Mouse (Mus musculus): ENCODE measurements around the gene Lce3f. TPM values are rescaled to one million over a fixed set of nuclear protein-coding genes. Genes with fewer than 3 reads are reported as not detected.
A peak's percentile ranks its signal among the peaks of the same experiment; 100 is the strongest.

The Lce3f gene
- not detected in 2 replicates for polyA plus RNA-seq (2015; fragmentation: Nextera tagmentation; extraction: Ambion mirVana)

DNA sequence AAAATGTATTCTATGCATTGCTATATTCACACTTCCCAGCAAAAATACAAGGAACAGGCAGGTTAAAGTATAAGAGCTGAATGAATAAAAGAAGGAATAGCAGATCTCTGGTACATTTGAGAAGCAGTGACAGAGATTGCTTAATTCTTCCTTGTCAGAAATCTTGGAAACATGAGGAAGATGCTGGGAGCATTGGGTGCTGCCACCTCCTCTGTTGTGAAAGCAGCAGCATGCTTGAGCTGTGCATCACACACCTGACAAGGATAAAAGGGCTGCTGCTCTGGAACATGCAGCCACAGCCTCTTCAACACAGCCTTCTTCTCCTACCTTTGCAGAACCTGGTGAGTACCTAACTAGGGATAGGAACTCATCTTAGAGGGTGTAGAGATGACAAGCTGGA is at the start of gene Lce3f:
Gene Lce3f, plus strand, starts transcription at position 301 of the 400 bp plus-strand sequence.
- ATAC-seq = no peak
- Histone ChIP-seq H3K9ac (ENCODE audit: low read depth, low read length) (no peak within 1 kb of the TSS), H3K9me3 (ENCODE audit: control insufficient read depth, low read length) (no peaks in the 10 kb centered on the region), H3K4me3 (ENCODE audit: low read length) (no peak within 1 kb of the TSS), H3K27me3 (replicated peaks; ENCODE audit: control insufficient read depth, insufficient read depth, low read length) (no peaks in the 10 kb centered on the region), H3K4me1 (ENCODE audit: control insufficient read depth, insufficient read depth, low read length) (no peaks in the 10 kb centered on the region), H3K27ac (ENCODE audit: low read length) (no peak within 1 kb of the TSS), H3K4me2 (ENCODE audit: low read depth, low read length) (no peak within 1 kb of the TSS), H3K36me3 (ENCODE audit: control insufficient read depth, insufficient read depth, low read length) (no peaks in the 10 kb centered on the region)

DNA sequence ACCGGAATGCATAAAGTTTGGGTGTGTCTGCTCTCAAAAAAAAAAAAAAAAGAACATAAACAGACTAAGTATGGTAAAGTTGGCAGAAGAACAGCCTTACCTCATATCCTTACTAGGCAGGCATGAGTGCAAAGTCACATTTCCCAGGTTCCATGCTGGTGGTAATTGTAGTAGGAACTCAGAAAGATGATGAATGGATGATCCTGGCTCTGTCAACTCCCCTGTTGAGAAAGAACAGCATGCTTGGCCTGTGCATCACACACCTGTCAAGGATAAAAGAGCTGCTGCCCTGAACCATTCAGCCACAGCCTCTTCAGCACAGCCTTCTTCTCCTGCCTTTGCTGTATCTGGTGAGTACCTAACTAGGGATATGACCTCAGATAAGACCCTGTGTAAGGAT is 47.8 kb upstream of the Lce3f start, which contains the start of gene Lce3c:
Gene Lce3c, plus strand, starts transcription at position 301 of the 400 bp plus-strand sequence.
- H3K4me3 ChIP-seq (ENCODE audit: low read length) = no peak within 1 kb of the TSS
- 63% methylated on average over 1 of the region's 1 CpGs for WGBS
- H3K27ac ChIP-seq (ENCODE audit: low read length) = no peak within 1 kb of the TSS
- H3K4me1 ChIP-seq (ENCODE audit: control insufficient read depth, insufficient read depth, low read length) = no peaks in the 10 kb centered on the region
- no peaks in the 10 kb centered on the region for H3K9me3 ChIP-seq (ENCODE audit: control insufficient read depth, low read length)
- no peaks in the 10 kb centered on the region for H3K36me3 ChIP-seq (ENCODE audit: control insufficient read depth, insufficient read depth, low read length)
- no peaks in the 10 kb centered on the region for H3K27me3 ChIP-seq (replicated peaks; ENCODE audit: control insufficient read depth, insufficient read depth, low read length)
- no peak within 1 kb of the TSS for H3K4me2 ChIP-seq (ENCODE audit: low read depth, low read length)
- no peak within 1 kb of the TSS for H3K9ac ChIP-seq (ENCODE audit: low read depth, low read length)
- no peak for ATAC-seq

DNA sequence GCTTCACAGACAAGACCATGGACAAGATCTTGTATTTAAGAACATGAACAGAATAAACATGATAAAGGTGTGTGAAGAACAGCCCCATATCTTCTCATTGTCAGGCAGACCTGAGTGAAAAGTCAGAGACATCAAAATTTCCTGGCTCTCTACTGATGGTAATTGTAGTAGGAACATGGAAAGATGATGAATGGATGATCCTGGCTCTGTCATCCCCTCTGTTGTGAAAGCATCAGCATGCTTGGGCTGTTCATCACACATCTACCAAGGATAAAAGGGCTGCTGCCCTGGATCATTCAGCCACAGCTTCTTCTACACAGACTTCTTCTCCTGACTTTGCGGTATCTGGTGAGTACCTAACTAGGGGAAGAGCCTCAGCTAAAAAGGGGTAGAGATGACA is 34.9 kb upstream of the Lce3f start, which contains the start of gene Lce3d:
Gene Lce3d, plus strand, starts transcription at position 301 of the 400 bp plus-strand sequence.
- Histone ChIP-seq H3K9ac (ENCODE audit: low read depth, low read length) (no peak within 1 kb of the TSS), H3K4me2 (ENCODE audit: low read depth, low read length) (no peak within 1 kb of the TSS), H3K27ac (ENCODE audit: low read length) (no peak within 1 kb of the TSS), H3K4me3 (ENCODE audit: low read length) (no peak within 1 kb of the TSS), H3K27me3 (replicated peaks; ENCODE audit: control insufficient read depth, insufficient read depth, low read length) (no peaks in the 10 kb centered on the region), H3K36me3 (ENCODE audit: control insufficient read depth, insufficient read depth, low read length) (no peaks in the 10 kb centered on the region), H3K4me1 (ENCODE audit: control insufficient read depth, insufficient read depth, low read length) (no peaks in the 10 kb centered on the region), H3K9me3 (ENCODE audit: control insufficient read depth, low read length) (no peaks in the 10 kb centered on the region)
- no peak for ATAC-seq
- 86% methylated on average over 1 of the region's 1 CpGs for WGBS

DNA sequence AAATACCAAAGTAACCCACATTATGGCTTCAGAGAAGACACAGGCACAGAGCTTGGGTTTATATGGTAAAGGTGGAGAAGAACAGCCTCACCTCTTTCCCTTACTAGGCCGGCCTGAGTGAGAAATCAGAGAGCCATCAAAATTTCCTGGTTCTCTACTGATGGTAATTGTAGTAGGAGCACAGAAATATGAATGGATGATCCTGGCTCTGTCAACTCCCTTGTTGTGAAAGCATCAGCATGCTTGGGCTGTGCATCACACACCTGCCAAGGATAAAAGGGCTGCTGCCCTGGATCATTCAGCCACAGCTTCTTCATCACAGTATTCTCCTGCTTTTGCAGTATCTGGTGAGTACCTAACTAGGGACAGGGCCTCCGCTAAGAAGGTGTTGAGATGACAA is 25.3 kb upstream of the Lce3f start, which contains the start of gene Lce3e:
Gene Lce3e, plus strand, starts transcription at position 301 of the 400 bp plus-strand sequence.
- Histone ChIP-seq H3K4me3 (ENCODE audit: low read length) (no peak within 1 kb of the TSS), H3K27ac (ENCODE audit: low read length) (no peak within 1 kb of the TSS), H3K36me3 (ENCODE audit: control insufficient read depth, insufficient read depth, low read length) (no peaks in the 10 kb centered on the region), H3K9me3 (ENCODE audit: control insufficient read depth, low read length) (no peaks in the 10 kb centered on the region), H3K4me1 (ENCODE audit: control insufficient read depth, insufficient read depth, low read length) (no peaks in the 10 kb centered on the region), H3K4me2 (ENCODE audit: low read depth, low read length) (no peak within 1 kb of the TSS), H3K9ac (ENCODE audit: low read depth, low read length) (no peak within 1 kb of the TSS), H3K27me3 (replicated peaks; ENCODE audit: control insufficient read depth, insufficient read depth, low read length) (no peaks in the 10 kb centered on the region)
- no peak for ATAC-seq
- 89% methylated on average over 2 of the region's 2 CpGs for WGBS

DNA sequence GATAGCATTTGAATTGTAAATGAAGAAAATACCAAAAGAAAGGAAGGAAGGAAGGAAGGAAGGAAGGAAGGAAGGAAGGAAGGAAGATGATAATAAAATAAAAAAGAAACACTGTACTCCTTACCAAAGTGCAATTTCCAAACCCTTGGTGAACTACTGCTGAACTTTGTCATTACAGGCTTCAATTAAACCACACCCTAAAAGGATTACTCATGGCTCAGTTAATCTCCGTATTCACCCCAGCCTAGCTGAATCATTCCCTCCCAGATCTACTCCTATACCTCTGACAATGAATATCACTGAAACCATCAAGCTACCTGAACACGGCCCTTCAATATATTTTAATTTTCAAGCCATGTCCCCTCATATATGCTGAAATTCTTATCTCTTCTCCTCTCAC is 13.5 kb upstream of the Lce3f start:
- H3K4me3 ChIP-seq (ENCODE audit: low read length) = no peak overlapping the region
- ATAC-seq = peak; percentile 90
- no peak overlapping the region for H3K4me2 ChIP-seq (ENCODE audit: low read depth, low read length)
- H3K4me1 ChIP-seq (ENCODE audit: control insufficient read depth, insufficient read depth, low read length) = no peaks in the 10 kb centered on the region
- no peak overlapping the region for H3K27ac ChIP-seq (ENCODE audit: low read length)
- H3K27me3 ChIP-seq (replicated peaks; ENCODE audit: control insufficient read depth, insufficient read depth, low read length) = no peaks in the 10 kb centered on the region
- no peak overlapping the region for H3K9ac ChIP-seq (ENCODE audit: low read depth, low read length)
- no peaks in the 10 kb centered on the region for H3K9me3 ChIP-seq (ENCODE audit: control insufficient read depth, low read length)
- WGBS = 62% methylated on average over 2 of the region's 2 CpGs
- H3K36me3 ChIP-seq (ENCODE audit: control insufficient read depth, insufficient read depth, low read length) = no peaks in the 10 kb centered on the region

DNA sequence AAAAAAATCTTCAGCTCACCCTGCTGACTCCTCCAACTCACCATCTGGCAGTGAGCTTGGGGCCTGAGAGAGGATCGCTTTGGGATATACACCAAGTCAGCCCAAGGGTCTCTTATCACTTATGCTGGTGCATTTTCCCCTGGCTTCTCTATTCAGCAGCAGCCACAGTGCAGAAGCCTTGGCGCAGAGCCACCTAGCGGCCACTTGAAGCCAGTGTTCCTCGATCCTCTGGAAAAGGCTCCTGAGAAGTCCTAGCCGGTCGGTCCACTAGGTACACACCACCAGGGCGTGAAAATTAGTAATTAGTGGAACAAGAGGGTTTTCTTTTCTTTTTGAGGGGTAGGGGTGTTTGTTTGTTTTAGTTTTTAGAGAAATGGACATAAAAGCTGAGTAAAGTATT is 6.7 kb downstream of the Lce3f start:
- WGBS = 7% methylated on average over 7 of the region's 7 CpGs
- H3K4me2 ChIP-seq (ENCODE audit: low read depth, low read length) = no peak overlapping the region
- H3K9me3 ChIP-seq (ENCODE audit: control insufficient read depth, low read length) = no peaks in the 10 kb centered on the region
- peak; percentile 64 for ATAC-seq
- no peaks in the 10 kb centered on the region for H3K4me1 ChIP-seq (ENCODE audit: control insufficient read depth, insufficient read depth, low read length)
- no peak overlapping the region for H3K9ac ChIP-seq (ENCODE audit: low read depth, low read length)
- H3K36me3 ChIP-seq (ENCODE audit: control insufficient read depth, insufficient read depth, low read length) = no peaks in the 10 kb centered on the region
- no peak overlapping the region for H3K4me3 ChIP-seq (ENCODE audit: low read length)
- H3K27ac ChIP-seq (ENCODE audit: low read length) = no peak overlapping the region
- no peaks in the 10 kb centered on the region for H3K27me3 ChIP-seq (replicated peaks; ENCODE audit: control insufficient read depth, insufficient read depth, low read length)

DNA sequence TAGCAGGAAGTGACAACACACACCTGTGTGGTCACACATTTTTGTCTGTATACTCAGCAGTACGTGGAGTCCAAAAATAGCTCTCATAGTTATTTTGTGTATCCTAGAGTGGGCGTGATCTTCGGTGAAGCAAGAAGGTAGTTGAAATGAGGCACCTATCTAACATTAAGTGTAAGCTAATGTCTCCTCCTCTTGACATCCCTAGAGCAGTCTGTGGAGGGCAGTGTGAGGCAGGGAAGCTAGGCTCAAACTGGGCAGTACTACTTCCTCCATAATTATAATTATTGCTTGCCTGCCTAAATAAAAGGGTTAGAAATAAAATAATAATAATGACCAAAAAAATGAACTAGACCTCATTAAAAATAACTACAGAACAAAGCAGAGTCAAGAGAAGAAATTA is 8.6 kb downstream of the Lce3f start:
- WGBS = 68% methylated on average over 3 of the region's 3 CpGs
- Histone ChIP-seq H3K4me2 (ENCODE audit: low read depth, low read length) (no peak overlapping the region), H3K9me3 (ENCODE audit: control insufficient read depth, low read length) (no peaks in the 10 kb centered on the region), H3K4me3 (ENCODE audit: low read length) (no peak overlapping the region), H3K9ac (ENCODE audit: low read depth, low read length) (no peak overlapping the region), H3K27ac (ENCODE audit: low read length) (no peak overlapping the region), H3K4me1 (ENCODE audit: control insufficient read depth, insufficient read depth, low read length) (no peaks in the 10 kb centered on the region), H3K27me3 (replicated peaks; ENCODE audit: control insufficient read depth, insufficient read depth, low read length) (no peaks in the 10 kb centered on the region), H3K36me3 (ENCODE audit: control insufficient read depth, insufficient read depth, low read length) (no peaks in the 10 kb centered on the region)
- no peak for ATAC-seq

DNA sequence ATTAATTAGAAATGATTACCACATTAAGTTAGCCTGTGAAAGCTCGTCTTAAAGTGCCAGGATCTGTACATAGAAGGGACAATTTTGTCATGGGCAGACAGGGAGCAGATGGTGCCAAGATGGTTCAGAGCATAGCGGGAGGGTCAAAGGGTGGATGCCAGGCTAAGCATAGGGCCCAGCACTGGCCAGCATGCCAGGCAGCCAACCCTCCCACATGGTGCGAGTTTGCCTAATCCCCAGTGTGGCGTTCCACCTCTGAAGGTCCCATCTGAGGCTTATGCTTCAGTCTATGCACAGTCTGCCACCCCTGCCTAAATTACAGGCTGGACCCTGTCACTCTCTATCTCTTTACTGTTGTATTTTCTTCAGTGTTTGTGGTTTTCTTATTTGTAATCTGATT is 10.8 kb downstream of the Lce3f start:
- H3K27me3 ChIP-seq (replicated peaks; ENCODE audit: control insufficient read depth, insufficient read depth, low read length) = no peaks in the 10 kb centered on the region

DNA sequence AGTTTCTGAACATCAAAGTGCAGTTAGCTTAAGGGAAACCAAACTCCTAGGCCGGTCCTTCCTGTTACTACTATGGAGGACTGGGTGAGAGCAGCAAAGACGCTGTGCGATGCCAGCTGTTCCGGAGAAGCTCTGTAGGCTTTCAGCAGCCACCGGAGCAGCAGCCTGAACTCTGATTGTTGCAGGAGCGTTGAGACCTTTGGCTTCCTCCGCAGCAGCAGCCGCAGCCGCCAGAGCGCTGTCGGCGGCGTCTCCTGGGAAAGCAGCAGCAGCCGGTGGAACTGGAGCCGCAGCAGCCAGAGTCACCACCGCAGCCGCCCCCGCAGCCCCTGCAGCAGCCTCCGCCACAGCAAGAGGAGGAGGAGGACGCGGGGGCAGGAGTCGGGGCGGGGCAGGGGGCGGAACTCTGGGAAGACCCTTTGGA is 22.4 kb downstream of the Lce3f start:
- ATAC-seq = peak; percentile 80
- Histone ChIP-seq H3K27me3 (replicated peaks; ENCODE audit: control insufficient read depth, insufficient read depth, low read length) (no peaks in the 10 kb centered on the region), H3K4me3 (ENCODE audit: low read length) (peak overlapping the region; percentile 59), H3K4me1 (ENCODE audit: control insufficient read depth, insufficient read depth, low read length) (peaks cover 4% of the 10 kb centered on the region), H3K9ac (ENCODE audit: low read depth, low read length) (peak overlapping the region; percentile 69), H3K9me3 (ENCODE audit: control insufficient read depth, low read length) (no peaks in the 10 kb centered on the region), H3K36me3 (ENCODE audit: control insufficient read depth, insufficient read depth, low read length) (no peaks in the 10 kb centered on the region), H3K4me2 (ENCODE audit: low read depth, low read length) (peak overlapping the region; percentile 93), H3K27ac (ENCODE audit: low read length) (no peak overlapping the region)
- 1% methylated on average over 24 of the region's 24 CpGs for WGBS

More for the DNA sequence above, 10.8 kb downstream of the Lce3f start:
- Histone ChIP-seq H3K9ac (ENCODE audit: low read depth, low read length) (no peak overlapping the region), H3K27ac (ENCODE audit: low read length) (no peak overlapping the region), H3K9me3 (ENCODE audit: control insufficient read depth, low read length) (no peaks in the 10 kb centered on the region), H3K36me3 (ENCODE audit: control insufficient read depth, insufficient read depth, low read length) (no peaks in the 10 kb centered on the region), H3K4me2 (ENCODE audit: low read depth, low read length) (no peak overlapping the region), H3K4me3 (ENCODE audit: low read length) (no peak overlapping the region), H3K4me1 (ENCODE audit: control insufficient read depth, insufficient read depth, low read length) (no peaks in the 10 kb centered on the region)
- no peak for ATAC-seq
- 62% methylated on average over 4 of the region's 4 CpGs for WGBS

DNA sequence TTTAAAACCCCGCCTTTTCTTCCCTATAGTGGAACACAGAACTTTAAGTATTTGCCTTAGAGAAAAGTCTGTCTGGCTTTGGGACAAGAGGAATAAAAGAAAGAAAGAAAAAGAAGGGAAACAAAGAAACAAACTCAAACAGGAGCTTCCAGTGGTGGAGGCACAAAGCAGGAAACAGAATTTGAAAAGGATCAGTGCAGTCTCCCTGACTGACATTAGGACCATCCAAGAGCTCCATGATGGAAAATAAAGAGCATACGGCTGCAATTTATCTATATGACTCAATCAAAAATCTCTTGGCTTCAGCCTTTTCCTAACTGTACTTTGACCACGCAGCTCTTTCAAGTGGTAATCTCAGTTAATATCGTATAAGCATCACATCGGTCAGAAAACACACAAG is 22.8 kb downstream of the Lce3f start:
- Histone ChIP-seq H3K27me3 (replicated peaks; ENCODE audit: control insufficient read depth, insufficient read depth, low read length) (no peaks in the 10 kb centered on the region), H3K9me3 (ENCODE audit: control insufficient read depth, low read length) (no peaks in the 10 kb centered on the region), H3K27ac (ENCODE audit: low read length) (no peak overlapping the region), H3K9ac (ENCODE audit: low read depth, low read length) (peak overlapping the region; percentile 69), H3K4me3 (ENCODE audit: low read length) (peak overlapping the region; percentile 59), H3K4me1 (ENCODE audit: control insufficient read depth, insufficient read depth, low read length) (peaks cover 4% of the 10 kb centered on the region), H3K4me2 (ENCODE audit: low read depth, low read length) (peak overlapping the region; percentile 93), H3K36me3 (ENCODE audit: control insufficient read depth, insufficient read depth, low read length) (no peaks in the 10 kb centered on the region)
- WGBS = 25% methylated on average over 5 of the region's 5 CpGs
- ATAC-seq = 0 out of 2 replicates have a peak, but pooled peaks have one; percentile 48

All from intestine, embryonic 16.5 days (tissue).